Mouse (Mus musculus) spleen, postnatal 0 days (tissue): ENCODE results near the gene Ccdc39. TPM values are rescaled to one million over a fixed set of nuclear protein-coding genes. Genes with fewer than 3 reads are reported as not detected.

Source experiments
- polyA plus RNA-seq: library from polyadenylated mRNA; unstranded; fragments of >200 nt; fragmentation: Nextera tagmentation; extraction: Ambion mirVana; gene quantifications from 2 replicates; pipeline ENCODE4 v1.2.1, GENCODE M21; 2015

Gene Ccdc39
- polyA plus RNA-seq: 0.26 and 0.50 TPM in 2 replicates

GRCm38 (mm10) chr3:33843801-33844632 is at the start of gene Ccdc39:
Ccdc39 (minus strand) TSS chr3:33844310.

GRCm38 (mm10) chr3:33799617-33800512 is 44.2 kb downstream of the Ccdc39 start, which contains the start of gene Ttc14:
Ttc14 (plus strand) TSS chr3:33799832.

Other genes starting within 250 kb of the Ccdc39 start
- 47.9 and 49.4 TPM in 2 replicates for gene Ttc14, start 44.5 kb downstream of the Ccdc39 start, polyA plus RNA-seq
- 31.7 and 32.5 TPM in 2 replicates for gene Fxr1, start 175.6 kb upstream of the Ccdc39 start, polyA plus RNA-seq
- gene Dnajc19, start 237.0 kb upstream of the Ccdc39 start, polyA plus RNA-seq: 169 and 177 TPM in 2 replicates